Mouse (Mus musculus): Measurements from ENCODE around the gene Fasn.

- TF ChIP-seq POLR2A (IDR thresholded peaks at IDR 0.05; ENCODE audit: borderline replicate concordance, control insufficient read depth, low read depth, low read length) (no peak), CTCF (IDR thresholded peaks at IDR 0.05; ENCODE audit: control insufficient read depth, insufficient read depth, low read length) (no peak)
These were observed 16.3 kb downstream of the Fasn start for GRCm38 (mm10) chr11:120808010-120808409.

Data from bone marrow, adult 2 months (tissue).